Mouse (Mus musculus) forebrain, embryonic 13.5 days (tissue): ENCODE results near the gene Ddah2. TPM values are rescaled to one million over a fixed set of nuclear protein-coding genes. Genes with fewer than 3 reads are reported as not detected.

Experiments used
- ATAC-seq: fragments of 200-750 bp; cut with Nextera tagmentation; 2 replicates; pipeline ENCODE4 v1.8.0; 2017
- H3K27ac ChIP-seq: fragments of 300-500 bp; sonication (generic); 2 replicates; pipeline ENCODE4 v1.5.1; 2015; ENCODE audit warnings: inconsistent platforms, mild to moderate bottlenecking, moderate library complexity
- H3K27me3 ChIP-seq: fragments of 300-500 bp; sonication (generic); 2 replicates; pipeline ENCODE4 v1.6.1; 2015; ENCODE audit warnings: mild to moderate bottlenecking, inconsistent platforms
- H3K36me3 ChIP-seq: fragments of 300-500 bp; sonication (generic); 2 replicates; pipeline ENCODE4 v1.6.1; 2015; ENCODE audit warnings: mild to moderate bottlenecking, inconsistent platforms; ENCODE audit not compliant: poor library complexity, severe bottlenecking
- H3K4me1 ChIP-seq: fragments of 300-500 bp; sonication (generic); 2 replicates; pipeline ENCODE4 v1.6.1; 2015; ENCODE audit warnings: inconsistent platforms
- H3K4me2 ChIP-seq: fragments of 300-500 bp; sonication (generic); 2 replicates; pipeline ENCODE4 v1.6.1; 2015; ENCODE audit warnings: inconsistent platforms, mild to moderate bottlenecking, moderate library complexity
- H3K4me3 ChIP-seq: fragments of 300-500 bp; sonication (generic); 2 replicates; pipeline ENCODE4 v1.5.1; 2015; ENCODE audit warnings: mild to moderate bottlenecking, inconsistent platforms
- H3K9ac ChIP-seq: fragments of 300-500 bp; sonication (generic); 2 replicates; pipeline ENCODE4 v1.6.1; 2015; ENCODE audit warnings: mild to moderate bottlenecking, inconsistent platforms
- H3K9me3 ChIP-seq: fragments of 300-500 bp; sonication (generic); replicated peaks from 2 replicates; pipeline ENCODE4 v1.6.1; 2016; ENCODE audit warnings: inconsistent platforms
- WGBS: fragments of 180-500 bp; shearing (Covaris S2); methylation state at CpG from one replicate; pipeline ENCODE4 v1.1.7; 2015; 5-methylcytosine and 5-hydroxymethylcytosine counted together
- polyA plus RNA-seq: library from polyadenylated mRNA; unstranded; fragments of >200 nt; fragmentation: Nextera tagmentation; extraction: Ambion mirVana; gene quantifications from 2 replicates; pipeline ENCODE4 v1.2.1, GENCODE M21; 2015

The Ddah2 gene
- polyA plus RNA-seq, 1 experiment from 2014 or later, result 566 TPM

DNA sequence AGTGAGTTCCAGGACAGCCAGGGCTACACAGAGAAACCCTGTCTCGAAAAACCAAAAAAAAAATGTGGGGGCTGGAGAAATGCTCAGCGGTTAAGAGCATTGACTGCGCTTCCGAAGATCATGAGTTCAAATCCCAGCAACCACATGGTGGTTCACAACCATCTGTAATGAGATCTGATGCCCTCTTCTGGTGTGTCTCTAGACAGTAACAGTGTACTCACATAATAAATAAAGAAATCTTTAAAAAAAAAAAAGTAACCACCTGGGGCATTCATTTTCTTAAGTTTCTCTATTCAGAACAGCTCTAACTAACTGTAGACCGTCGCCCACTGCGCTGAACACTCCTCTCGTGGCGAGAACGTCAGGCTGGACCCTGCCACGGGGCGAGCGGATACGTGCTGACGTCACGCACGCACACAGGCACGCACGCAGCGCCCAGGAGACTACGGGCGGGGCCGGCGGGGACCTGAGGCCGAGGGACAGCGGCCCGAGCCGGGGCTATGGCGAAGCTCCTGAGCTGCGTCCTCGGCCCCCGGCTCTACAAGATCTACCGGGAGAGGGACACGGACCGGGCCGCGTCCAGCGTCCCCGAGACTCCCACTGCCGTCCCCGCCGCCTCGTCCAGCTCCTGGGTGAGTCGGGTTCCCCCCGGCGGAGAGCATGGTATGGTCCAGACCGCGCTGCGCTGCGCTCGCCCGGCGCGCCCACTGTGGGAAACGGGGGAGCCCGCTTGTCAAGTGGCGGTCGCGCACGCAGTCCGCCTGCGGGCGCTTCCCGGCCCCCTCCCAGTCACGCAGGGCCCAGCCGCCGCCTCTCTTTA, 30.2 kb downstream of the Ddah2 start, which contains the start of gene Abhd16a:
Abhd16a (plus strand) TSS at position 439 of the 820 bp plus-strand sequence.
- peaks cover 25% of the 10 kb centered on the region for H3K36me3 ChIP-seq
- peak within 1 kb of the TSS; percentile 60 for H3K4me3 ChIP-seq
- peak within 1 kb of the TSS; percentile 90 for H3K9ac ChIP-seq
- WGBS, result 4% methylated on average over 52 of the region's 67 CpGs
- H3K27ac ChIP-seq, result peak within 1 kb of the TSS; percentile 96
- 0 out of 2 replicates have a peak, but pooled peaks cover 3% of the 10 kb centered on the region for H3K27me3 ChIP-seq
- peak within 1 kb of the TSS; percentile 69 for H3K4me2 ChIP-seq
- ATAC-seq, result peak; percentile 98
- H3K9me3 ChIP-seq, result no peaks in the 10 kb centered on the region
- peaks cover 19% of the 10 kb centered on the region for H3K4me1 ChIP-seq

DNA sequence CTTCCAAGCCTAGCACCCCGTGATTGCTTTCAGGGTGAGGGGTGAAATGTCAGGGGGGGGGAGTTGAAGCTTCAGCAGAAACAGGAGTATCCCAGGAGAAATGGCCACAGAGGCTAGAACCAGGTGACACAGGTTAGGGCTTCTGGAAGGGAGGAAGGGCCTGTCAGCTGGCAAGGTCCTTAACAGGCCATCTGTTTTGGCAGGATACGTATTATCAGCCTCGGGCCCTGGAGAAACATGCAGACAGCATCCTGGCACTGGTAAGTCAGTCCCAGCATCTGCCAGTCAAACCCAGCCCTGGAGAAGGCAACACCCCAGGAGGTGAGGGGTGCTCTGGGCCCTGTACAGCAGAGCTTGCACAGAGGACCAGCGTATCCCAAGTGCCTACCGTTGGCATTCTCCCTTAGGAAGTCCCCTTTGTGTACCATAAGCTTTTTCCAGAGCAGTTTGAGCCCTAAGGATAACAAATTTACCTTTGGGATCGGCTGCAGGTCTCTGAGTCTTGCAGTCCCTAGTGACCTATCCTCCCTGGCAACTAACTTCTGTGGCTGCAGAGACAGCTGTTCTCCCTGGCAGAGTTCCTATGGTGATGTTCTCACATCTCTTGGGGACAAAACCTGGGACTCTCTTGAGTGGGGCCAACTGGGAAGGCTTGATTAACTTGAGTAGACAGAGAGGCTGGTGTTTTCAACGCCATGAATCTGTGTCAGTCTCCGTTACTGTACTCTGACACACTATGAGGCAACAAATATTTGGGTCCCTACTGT, 31.5 kb downstream of the Ddah2 start:
- Histone ChIP-seq H3K4me2 (peak overlapping the region; percentile 69), H3K9me3 (no peaks in the 10 kb centered on the region), H3K36me3 (peaks cover 39% of the 10 kb centered on the region), H3K9ac (peak overlapping the region; percentile 90), H3K27ac (peak overlapping the region; percentile 96), H3K4me3 (peak overlapping the region; percentile 60), H3K27me3 (0 out of 2 replicates have a peak, but pooled peaks cover 3% of the 10 kb centered on the region), H3K4me1 (peaks cover 19% of the 10 kb centered on the region)
- WGBS, result 65% methylated on average over 8 of the region's 8 CpGs
- 0 out of 2 replicates have a peak, but pooled peaks have one; percentile 13 for ATAC-seq

DNA sequence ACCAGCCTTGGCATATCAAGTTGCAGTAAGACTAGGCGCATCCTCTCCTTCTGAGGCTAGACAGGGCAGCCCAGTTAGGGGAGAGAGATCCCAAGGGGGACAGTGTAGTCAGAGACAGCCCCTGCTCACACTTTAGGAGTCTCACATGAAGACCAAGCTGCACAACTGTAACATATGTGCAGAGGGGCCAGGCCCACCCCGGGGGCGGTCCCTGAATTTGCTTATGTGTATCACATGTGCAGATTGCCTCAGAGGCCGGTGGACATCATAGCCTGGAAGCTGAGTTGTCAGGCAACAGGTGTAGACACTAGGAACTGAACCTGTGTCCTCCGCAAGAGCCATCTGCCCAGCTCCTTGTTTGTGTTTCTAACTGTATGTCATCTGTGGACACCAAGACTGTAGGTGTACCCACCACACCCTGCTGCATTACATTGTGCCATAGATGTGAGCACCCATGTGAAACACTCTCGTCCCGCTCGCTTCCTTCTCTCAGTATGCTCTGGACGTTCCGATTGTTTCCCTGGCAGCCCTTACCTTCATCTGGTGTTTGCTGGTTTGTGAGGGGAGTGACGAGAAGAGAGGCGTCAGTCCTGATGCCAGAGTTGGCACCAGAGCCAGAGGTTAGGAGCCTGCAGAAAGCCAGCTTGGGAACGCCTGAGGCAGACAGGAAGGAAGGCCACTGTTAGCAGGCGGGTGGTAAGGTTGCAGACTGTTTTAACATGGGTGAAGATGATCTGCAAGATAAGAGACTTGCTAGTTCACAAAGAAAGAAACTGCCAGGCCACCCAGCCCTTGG, 33.8 kb downstream of the Ddah2 start:
- H3K9me3 ChIP-seq, result no peaks in the 10 kb centered on the region
- H3K4me1 ChIP-seq, result peaks cover 19% of the 10 kb centered on the region
- H3K4me3 ChIP-seq, result no peak overlapping the region
- ATAC-seq, result no peak
- 96% methylated on average over 14 of the region's 14 CpGs for WGBS
- peaks cover 61% of the 10 kb centered on the region for H3K36me3 ChIP-seq
- no peak overlapping the region for H3K4me2 ChIP-seq
- H3K27me3 ChIP-seq, result no peaks in the 10 kb centered on the region
- no peak overlapping the region for H3K9ac ChIP-seq
- H3K27ac ChIP-seq, result no peak overlapping the region

DNA sequence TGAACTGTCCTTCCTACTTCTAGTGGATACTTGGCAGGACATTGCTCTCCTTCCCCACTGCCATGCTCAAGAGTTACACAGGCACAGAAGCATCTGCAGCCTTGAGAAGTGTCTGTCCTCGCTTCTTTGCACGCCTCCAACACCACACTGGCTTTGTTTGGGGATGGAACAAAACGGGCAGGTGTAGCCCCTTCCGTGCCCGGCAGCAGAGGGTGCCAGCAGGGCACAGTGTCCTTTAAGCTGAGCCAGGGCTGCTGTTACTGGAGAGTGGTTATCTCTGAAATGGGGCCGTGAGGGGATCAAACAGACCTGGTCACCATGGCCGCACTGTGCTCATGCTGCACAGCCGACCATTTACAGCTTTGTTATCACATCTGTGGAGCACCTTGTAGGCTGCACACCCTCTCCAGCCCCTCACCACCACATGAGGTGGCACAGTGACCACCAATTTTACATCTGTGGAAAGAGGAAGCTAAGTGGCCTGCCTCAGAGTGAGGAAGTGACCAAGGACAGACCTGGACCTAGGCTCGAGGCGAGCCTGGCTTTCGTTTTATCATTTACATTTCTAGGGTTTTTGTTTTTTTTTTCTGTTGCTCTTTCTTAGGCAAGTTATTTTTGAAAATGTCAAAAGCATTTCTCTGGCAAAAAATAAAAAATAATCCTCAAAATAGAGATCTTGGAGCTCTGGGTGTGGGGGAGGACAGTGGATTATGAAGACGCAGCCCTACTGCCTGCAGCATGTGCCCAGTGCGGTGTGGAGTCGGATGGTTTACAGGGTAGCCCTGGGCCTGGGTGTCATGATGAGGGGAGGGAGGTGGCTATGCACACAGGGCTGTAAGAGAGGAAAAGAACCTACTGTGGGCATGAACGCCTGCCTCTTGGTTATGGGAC, 35.9 kb downstream of the Ddah2 start:
- peaks cover 19% of the 10 kb centered on the region for H3K4me1 ChIP-seq
- H3K4me3 ChIP-seq, result no peak overlapping the region
- H3K4me2 ChIP-seq, result no peak overlapping the region
- 94% methylated on average over 15 of the region's 15 CpGs for WGBS
- no peak for ATAC-seq
- no peaks in the 10 kb centered on the region for H3K9me3 ChIP-seq
- H3K27ac ChIP-seq, result no peak overlapping the region
- peaks cover 82% of the 10 kb centered on the region for H3K36me3 ChIP-seq
- no peaks in the 10 kb centered on the region for H3K27me3 ChIP-seq
- no peak overlapping the region; the same call in 1 of the 2 replicates for H3K9ac ChIP-seq

DNA sequence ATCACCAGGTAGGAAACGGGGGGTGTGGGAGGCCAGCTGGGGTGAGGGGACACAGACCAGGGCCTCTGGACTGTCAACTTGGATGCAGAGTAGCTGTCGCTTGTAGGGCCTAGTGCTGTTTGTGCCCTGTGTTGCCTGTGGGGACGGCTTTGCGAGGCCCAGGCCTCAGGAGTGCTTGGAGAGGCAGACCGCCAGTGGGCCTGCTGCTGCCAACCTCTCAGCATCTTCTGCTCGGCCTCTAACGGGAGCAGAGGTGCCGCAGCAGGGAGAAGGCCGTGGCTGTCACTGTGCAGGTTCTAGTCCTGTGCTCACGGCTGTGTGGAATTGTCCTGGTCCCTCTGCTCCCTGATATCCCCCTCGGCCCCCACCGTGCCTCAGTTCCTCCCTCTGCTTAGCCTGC, 37.8 kb downstream of the Ddah2 start:
- WGBS, result 85% methylated on average over 12 of the region's 12 CpGs
- Histone ChIP-seq H3K4me2 (no peak overlapping the region), H3K9me3 (no peaks in the 10 kb centered on the region), H3K4me3 (no peak overlapping the region), H3K27me3 (no peaks in the 10 kb centered on the region), H3K9ac (no peak overlapping the region), H3K36me3 (peaks cover 98% of the 10 kb centered on the region), H3K27ac (no peak overlapping the region), H3K4me1 (no peaks in the 10 kb centered on the region)
- no peak for ATAC-seq

DNA sequence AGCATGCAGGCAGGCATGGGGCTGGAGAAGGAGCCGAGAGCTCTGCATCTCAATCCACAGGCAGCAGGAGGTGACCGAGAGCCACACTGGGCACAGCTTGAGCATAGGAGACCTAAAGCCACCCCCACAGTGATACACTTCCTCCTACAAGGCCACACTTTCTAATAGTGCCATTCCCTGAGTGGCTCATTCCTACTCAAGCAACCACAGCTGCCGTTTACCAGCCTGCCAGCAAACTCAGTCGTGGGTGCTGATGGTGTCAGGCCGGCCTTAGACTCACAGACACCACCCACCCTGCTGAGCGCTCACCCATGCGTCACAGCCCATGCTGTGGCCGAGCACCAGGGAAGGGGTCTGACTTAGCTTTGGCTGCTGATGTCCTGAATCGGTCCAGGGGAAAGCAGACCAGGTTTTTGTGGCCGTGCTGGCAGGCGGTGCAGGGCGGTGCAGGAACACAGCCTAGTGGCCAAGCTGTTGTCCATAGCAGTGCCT, 38.4 kb downstream of the Ddah2 start:
- no peak overlapping the region for H3K4me3 ChIP-seq
- H3K9me3 ChIP-seq, result no peaks in the 10 kb centered on the region
- H3K36me3 ChIP-seq, result peaks cover 99% of the 10 kb centered on the region
- no peak overlapping the region for H3K9ac ChIP-seq
- WGBS, result 84% methylated on average over 12 of the region's 12 CpGs
- H3K4me1 ChIP-seq, result no peaks in the 10 kb centered on the region
- no peak for ATAC-seq
- H3K27ac ChIP-seq, result no peak overlapping the region
- H3K4me2 ChIP-seq, result no peak overlapping the region
- no peaks in the 10 kb centered on the region for H3K27me3 ChIP-seq

DNA sequence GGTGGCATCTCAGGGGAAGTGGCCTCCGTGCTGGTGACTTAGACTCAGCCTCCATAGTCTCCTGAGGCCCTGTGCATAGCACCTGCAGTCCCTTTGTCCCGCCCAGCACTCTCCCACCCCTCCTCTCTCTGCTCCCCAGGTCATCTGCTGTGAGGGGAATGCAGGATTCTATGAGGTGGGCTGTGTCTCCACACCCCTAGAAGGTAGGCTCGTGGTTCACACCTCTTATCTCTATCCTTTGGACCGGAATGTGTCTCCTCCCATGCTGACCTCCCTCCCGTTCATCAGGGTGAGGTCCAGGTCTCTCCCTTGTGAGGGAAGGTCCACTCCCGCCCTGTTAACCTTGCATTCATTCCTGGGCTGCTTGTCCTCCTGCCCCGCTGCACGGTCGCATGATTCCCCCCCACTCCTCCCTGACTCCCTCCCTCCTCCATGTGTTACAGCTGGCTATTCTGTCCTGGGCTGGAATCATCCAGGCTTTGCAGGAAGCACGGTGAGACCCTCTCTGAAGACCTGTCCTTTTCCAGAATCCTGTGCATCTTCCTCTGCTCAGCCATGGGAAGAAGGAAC, 41.4 kb downstream of the Ddah2 start:
- H3K36me3 ChIP-seq, result peaks cover 86% of the 10 kb centered on the region
- no peak overlapping the region for H3K4me3 ChIP-seq
- WGBS, result 72% methylated on average over 10 of the region's 10 CpGs
- H3K4me1 ChIP-seq, result no peaks in the 10 kb centered on the region
- no peak overlapping the region for H3K4me2 ChIP-seq
- H3K9ac ChIP-seq, result no peak overlapping the region
- no peaks in the 10 kb centered on the region for H3K9me3 ChIP-seq
- no peak for ATAC-seq
- no peak overlapping the region for H3K27ac ChIP-seq
- H3K27me3 ChIP-seq, result no peaks in the 10 kb centered on the region

DNA sequence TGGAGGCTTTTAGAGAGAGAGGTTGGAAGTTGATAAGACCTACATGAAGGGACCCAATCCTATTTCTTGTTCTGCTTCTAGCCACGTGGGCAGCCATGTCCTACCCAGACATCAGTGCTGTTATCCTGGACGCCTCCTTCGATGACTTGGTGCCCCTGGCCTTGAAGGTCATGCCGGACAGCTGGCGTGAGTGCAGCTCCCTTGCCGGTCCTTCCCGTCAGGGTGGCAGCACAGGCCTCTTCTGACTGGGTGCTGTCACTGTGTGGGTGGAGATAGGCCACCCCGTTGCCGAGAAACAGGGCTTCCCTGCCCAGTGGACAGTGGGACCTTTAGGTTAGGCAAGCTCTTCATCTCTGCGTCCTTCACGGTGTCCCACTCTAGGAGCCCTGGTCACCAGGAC, 42.3 kb downstream of the Ddah2 start:
- Histone ChIP-seq H3K27ac (no peak overlapping the region), H3K4me2 (no peak overlapping the region), H3K4me1 (peaks cover 5% of the 10 kb centered on the region), H3K27me3 (no peaks in the 10 kb centered on the region), H3K9ac (no peak overlapping the region), H3K4me3 (no peak overlapping the region), H3K36me3 (peaks cover 77% of the 10 kb centered on the region), H3K9me3 (no peaks in the 10 kb centered on the region)
- ATAC-seq, result no peak
- WGBS, result 94% methylated on average over 11 of the region's 11 CpGs

DNA sequence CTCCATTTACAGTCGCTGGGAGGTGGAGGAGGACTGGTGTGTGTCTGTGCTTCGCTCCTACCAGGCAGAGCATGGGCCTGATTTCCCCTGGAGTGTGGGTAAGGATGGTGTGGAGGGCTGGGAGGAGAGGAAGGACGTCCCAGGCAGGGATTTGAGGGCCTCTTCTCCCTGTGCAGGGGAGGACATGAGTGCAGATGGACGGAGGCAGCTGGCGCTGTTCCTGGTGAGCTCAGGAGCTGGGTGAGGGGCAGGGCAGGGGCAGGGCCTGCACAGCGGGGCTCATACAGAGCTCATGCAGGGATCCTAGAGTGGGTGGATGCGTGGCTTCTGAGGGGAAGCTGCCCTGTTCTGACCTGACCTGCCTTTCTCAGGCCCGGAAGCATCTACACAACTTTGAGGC, 43.5 kb downstream of the Ddah2 start:
- Histone ChIP-seq H3K27me3 (no peaks in the 10 kb centered on the region), H3K9ac (0 out of 2 replicates have a peak overlapping the region, but pooled peaks have one; percentile 12), H3K36me3 (peaks cover 66% of the 10 kb centered on the region), H3K4me2 (no peak overlapping the region), H3K27ac (no peak overlapping the region), H3K4me3 (no peak overlapping the region), H3K4me1 (peaks cover 7% of the 10 kb centered on the region), H3K9me3 (no peaks in the 10 kb centered on the region)
- no peak for ATAC-seq
- 74% methylated on average over 8 of the region's 8 CpGs for WGBS

DNA sequence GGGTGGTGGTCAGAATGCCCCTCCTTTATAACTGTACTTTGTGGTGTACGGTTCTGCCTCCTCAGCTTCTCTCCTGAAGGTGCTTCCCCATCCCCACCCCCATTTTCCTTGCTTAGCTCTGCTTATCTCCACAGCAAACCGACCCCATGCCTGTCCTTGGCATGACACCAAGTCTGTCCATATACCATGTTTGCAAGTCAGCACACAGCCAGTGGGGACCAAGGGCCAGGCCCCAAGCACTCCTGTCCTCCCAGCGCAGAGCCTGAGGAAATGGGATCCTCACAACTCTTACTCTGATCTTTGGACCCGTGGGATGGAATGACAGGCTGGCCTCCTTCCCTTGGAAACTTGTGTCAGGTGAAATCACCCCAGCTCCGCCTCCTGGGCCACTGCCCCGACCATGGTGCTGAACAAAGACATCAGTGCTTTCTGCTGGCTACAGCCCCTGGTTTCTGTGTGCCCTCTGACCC, 44.4 kb downstream of the Ddah2 start:
- Histone ChIP-seq H3K36me3 (peaks cover 57% of the 10 kb centered on the region), H3K4me2 (no peak overlapping the region), H3K9me3 (no peaks in the 10 kb centered on the region)

More for the DNA sequence above, 44.4 kb downstream of the Ddah2 start:
- H3K27ac ChIP-seq, result no peak overlapping the region
- H3K9ac ChIP-seq, result no peak overlapping the region
- 80% methylated on average over 6 of the region's 6 CpGs for WGBS
- H3K4me3 ChIP-seq, result no peak overlapping the region
- ATAC-seq, result no peak
- H3K27me3 ChIP-seq, result no peaks in the 10 kb centered on the region
- peaks cover 7% of the 10 kb centered on the region for H3K4me1 ChIP-seq
